Mouse (Mus musculus) brain, embryonic 14.5 days (tissue): ENCODE results near the gene Thoc6. TPM values are rescaled to one million over a fixed set of nuclear protein-coding genes. Genes with fewer than 3 reads are reported as not detected.

Experiments
- DNase-seq: peaks from one replicate; pipeline ENCODE4 v3.0.0-alpha.2; 2011; ENCODE audit warnings: low read depth
- CTCF ChIP-seq: fragments of 200-500 bp; IDR thresholded peaks from 2 replicates; pipeline ENCODE4 v1.5.1; 2012; ENCODE audit warnings: inconsistent platforms, mild to moderate bottlenecking, moderate library complexity, borderline replicate concordance; ENCODE audit not compliant: insufficient read depth, insufficient read length; ENCODE audit errors: extremely low read depth
- POLR2A ChIP-seq: fragments of 200-500 bp; IDR thresholded peaks from 2 replicates; pipeline ENCODE4 v1.6.1; 2012; ENCODE audit warnings: mild to moderate bottlenecking, inconsistent platforms, borderline replicate concordance; ENCODE audit not compliant: poor library complexity, insufficient read depth, insufficient read length, severe bottlenecking; ENCODE audit errors: extremely low read depth
- polyA plus RNA-seq: library from polyadenylated mRNA; depleted of rRNA; stranded (reverse); fragments of >200 nt; gene quantifications from 2 replicates; pipeline ENCODE4 v1.2.3, GENCODE M21; 2012; rRNA removed

The Thoc6 gene
- 38.7 and 54.6 TPM in 2 replicates for polyA plus RNA-seq

- peak; percentile 99 for DNase-seq
- peak; percentile 45; the same call in 1 of the 2 replicates for TF ChIP-seq POLR2A
- TF ChIP-seq CTCF: no peak
These were observed at the start of gene Thoc6, which contains the start of gene Hcfc1r1 for GRCm38 (mm10) chr17:23673424-23674073. Gene Thoc6 (minus strand): TSS chr17:23673882. Gene Hcfc1r1 (plus strand): TSS chr17:23673596.

- TF ChIP-seq CTCF (no peak), POLR2A (no peak)
- no peak for DNase-seq
These were observed 48.9 kb upstream of the Thoc6 start, which contains the start of gene 1520401A03Rik for GRCm38 (mm10) chr17:23722376-23723125. Gene 1520401A03Rik (minus strand): TSS chr17:23722783.

GRCm38 (mm10) chr17:23721886-23722285, 48.2 kb upstream of the Thoc6 start:
- DNase-seq: no peak
- no peak for TF ChIP-seq POLR2A
- TF ChIP-seq CTCF: no peak

GRCm38 (mm10) chr17:23719455-23719854, 45.8 kb upstream of the Thoc6 start:
- DNase-seq: no peak
- TF ChIP-seq CTCF: no peak

GRCm38 (mm10) chr17:23717003-23717402, 43.3 kb upstream of the Thoc6 start:
- no peak for TF ChIP-seq POLR2A
- TF ChIP-seq CTCF: no peak
- no peak for DNase-seq

- TF ChIP-seq CTCF: peak; percentile 93
- TF ChIP-seq POLR2A: no peak
These were observed 32.5 kb upstream of the Thoc6 start for GRCm38 (mm10) chr17:23706212-23706611.

GRCm38 (mm10) chr17:23705525-23706104, 31.9 kb upstream of the Thoc6 start:
- TF ChIP-seq CTCF (no peak), POLR2A (no peak)
- DNase-seq: no peak

More at GRCm38 (mm10) chr17:23706212-23706611, 32.5 kb upstream of the Thoc6 start:
- DNase-seq: peak; percentile 83

GRCm38 (mm10) chr17:23704741-23705140, 31.1 kb upstream of the Thoc6 start:
- no peak for TF ChIP-seq CTCF
- TF ChIP-seq POLR2A: no peak
- peak; percentile 64 for DNase-seq

- TF ChIP-seq POLR2A: no peak
- TF ChIP-seq CTCF: no peak
These were observed 29.6 kb upstream of the Thoc6 start for GRCm38 (mm10) chr17:23703301-23703700.

GRCm38 (mm10) chr17:23700079-23700478, 26.4 kb upstream of the Thoc6 start:
- peak; percentile 95 for DNase-seq
- peak; percentile 65 for TF ChIP-seq CTCF
- 0 out of 2 replicates have a peak, but pooled peaks have one; percentile 10 for TF ChIP-seq POLR2A

More at GRCm38 (mm10) chr17:23703301-23703700, 29.6 kb upstream of the Thoc6 start:
- DNase-seq: no peak

- TF ChIP-seq CTCF (no peak), POLR2A (no peak)
- DNase-seq: no peak
These were observed 25.7 kb upstream of the Thoc6 start for GRCm38 (mm10) chr17:23699131-23700077.

- TF ChIP-seq CTCF (no peak), POLR2A (no peak)
- no peak for DNase-seq
These were observed 22.1 kb upstream of the Thoc6 start for GRCm38 (mm10) chr17:23695801-23696200.
